Mouse (Mus musculus): ENCODE measurements at regions not wholly inside any gene's neighbourhood (a gene's known extent, or its start where the extent isn't known, plus 50 kb on each side); places are given as distances from the start of the nearest gene placed in this dataset.
"Not testable (repeated sequence)": the region's sequence is repeated elsewhere in the genome, so short reads cannot be mapped to it uniquely, and the experiment has no call there.

DNA sequence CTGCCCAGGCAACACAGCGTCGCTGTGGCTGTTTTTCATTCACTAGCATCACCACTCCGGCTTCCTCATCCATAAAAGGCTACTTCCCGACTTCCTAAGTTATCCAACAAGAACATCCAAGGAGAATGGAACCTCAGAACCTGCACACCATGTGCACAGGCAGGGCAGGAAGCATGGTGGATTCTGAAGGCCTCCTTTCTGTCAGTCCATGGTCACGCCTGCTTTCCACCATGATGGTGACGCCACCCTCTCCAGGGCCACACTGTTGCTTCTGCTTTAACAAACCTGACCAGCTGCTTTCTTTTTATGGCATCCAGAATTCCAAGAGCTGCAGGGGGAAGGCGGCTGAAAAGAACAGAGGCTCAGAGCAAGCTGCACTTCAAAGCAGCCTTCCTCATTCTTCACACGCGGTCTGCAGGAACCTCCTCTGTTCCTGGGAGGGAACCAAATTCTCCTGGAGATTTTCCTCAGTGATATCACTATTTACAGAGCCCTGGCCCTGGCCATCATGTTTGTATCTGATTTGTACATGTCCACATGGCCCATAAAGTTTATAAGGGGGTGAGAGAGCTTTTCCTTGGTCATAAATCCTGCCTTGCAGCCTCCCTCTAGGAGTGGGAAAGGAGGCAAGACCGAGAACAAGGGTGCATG, 164.8 kb upstream of the Npvf start:
- DNase-seq (ENCODE audit: low spot score in 2 of 2), result no peak

DNA sequence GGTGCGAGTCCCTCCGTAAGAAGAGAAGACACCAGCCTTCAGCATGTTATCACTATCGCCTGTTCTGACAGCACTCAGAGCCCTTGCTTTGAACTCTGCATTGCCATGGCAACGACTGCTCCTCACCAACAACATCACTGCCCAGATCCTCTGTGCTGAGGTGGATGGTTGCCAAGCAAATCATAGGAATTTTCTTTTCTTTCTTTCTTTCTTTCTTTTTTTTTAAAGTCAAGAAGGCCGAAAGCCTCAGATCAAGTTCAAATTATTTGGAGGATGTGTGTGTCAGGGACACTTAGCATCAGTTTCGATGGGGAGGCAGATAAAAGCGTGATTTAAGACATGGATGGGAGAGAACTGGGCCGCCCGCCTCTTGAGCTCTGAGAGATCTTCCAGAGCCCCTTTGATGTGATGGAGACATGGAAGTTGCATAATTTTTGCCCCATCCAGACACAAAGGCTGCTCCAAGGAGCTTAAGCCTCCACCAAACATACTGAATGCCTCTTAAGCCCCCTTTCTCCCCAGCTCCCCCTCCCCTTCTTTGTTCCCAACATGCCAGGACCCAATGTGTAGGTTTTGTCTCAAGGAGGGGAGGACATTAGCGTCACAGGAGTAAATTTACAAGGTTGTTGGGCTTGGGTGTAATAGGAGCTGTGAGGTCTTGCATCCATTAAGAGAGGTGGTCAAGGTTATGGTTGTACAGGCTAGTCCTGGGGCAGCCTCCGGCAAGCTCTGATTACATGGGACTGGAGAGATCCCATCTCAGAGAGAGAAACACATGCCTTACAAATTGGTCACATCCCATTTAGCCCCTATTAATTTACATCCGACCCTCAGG, 167.4 kb upstream of the Npvf start:
- no peak for DNase-seq (ENCODE audit: low spot score in 2 of 2)

DNA sequence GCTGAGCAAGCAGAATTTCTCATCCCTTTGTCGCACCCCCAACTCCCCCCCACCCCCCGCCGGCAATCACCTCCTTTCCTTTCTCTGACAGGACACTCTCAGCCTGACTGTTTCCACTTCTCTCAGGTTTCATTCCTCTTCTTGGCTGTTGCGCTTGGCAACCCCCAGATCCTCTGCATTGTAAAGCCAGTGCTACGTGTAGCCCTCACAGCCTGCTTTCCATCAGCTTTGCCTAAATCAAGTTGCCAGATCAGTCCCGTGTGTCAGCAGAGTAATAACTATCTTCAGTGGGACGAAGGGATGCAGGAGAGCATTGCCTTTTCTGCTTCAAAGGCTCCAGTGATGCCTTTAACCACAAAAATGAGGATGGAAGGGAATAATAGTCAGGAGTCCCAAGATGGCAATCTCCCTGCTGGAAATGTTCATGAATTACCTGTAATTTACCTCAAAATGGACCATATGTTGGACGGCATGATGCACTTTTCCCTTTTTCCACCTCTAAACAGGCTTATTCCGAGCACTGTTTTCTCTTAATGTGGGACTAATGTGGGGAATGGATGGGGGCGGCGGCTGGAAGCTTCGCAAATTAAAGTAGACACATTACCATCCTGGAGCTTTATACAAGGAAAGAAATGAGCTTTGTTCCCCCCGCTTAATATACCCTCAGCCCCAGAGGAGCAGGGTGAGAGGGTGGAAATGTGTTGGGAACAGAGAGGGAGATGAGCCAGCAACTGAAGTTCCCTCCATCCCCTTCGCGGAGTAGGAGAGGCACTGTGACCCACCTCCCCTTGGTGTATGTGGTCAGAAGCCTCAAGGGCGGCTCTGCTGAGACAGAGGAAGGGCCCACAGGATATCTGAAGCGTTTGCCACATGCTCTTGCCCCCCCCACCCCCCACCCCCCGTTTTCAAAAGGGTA, 168.3 kb upstream of the Npvf start:
- DNase-seq (ENCODE audit: low spot score in 2 of 2), result no peak

DNA sequence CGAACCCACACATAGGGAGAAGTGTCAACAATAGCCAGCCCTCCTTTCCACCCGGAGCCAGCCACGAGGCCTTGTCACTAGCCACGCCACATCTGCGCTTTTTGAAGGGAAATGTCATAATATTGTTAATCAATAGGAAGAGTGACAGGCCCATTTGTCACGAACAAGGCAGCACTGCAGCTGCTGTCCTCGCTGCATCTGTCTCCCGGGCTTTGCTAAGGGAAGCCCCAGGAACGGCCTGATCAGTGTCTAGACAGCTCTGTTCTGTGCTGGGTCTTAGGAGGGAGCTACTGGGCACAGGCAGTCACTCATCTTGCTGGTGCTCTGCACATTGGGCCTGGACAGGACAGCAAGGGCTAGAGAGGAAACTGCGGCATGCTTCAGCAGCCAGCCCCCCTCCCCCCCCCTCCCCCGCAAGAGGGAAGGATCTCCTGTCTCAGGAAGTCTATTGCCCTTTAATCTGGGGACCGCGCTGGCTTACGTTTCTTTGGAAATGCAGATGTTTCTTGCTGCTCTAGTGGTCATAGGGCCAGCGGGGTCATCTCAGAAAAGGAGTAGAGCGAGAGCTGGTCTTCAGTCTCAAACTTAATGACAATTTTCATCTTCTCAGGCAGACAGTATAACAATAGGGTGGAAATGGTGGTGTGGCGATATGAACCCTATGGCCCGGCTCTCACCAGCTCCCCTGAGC, 169.1 kb upstream of the Npvf start:
- no peak for DNase-seq (ENCODE audit: low spot score in 2 of 2)

DNA sequence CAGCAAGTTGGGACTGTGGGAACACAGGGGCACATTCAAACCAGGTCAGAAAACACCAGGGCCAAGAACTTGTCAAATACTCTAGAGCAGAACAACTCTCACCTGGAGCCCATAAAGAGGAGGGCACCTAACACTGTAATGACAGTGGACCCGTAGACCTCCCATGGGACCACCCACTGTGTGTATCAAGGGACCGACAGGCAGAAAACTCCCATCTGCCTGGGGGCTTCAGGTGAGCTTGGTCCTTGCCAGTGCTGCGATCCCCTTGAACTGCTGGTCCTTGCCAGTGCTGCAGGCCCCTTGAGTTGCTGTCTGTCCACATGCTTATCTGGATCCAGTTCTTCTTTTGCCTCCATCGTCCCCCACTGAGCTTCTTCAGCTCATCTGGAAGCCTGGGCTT, 170.2 kb upstream of the Npvf start:
- no peak for DNase-seq (ENCODE audit: low spot score in 2 of 2)

DNA sequence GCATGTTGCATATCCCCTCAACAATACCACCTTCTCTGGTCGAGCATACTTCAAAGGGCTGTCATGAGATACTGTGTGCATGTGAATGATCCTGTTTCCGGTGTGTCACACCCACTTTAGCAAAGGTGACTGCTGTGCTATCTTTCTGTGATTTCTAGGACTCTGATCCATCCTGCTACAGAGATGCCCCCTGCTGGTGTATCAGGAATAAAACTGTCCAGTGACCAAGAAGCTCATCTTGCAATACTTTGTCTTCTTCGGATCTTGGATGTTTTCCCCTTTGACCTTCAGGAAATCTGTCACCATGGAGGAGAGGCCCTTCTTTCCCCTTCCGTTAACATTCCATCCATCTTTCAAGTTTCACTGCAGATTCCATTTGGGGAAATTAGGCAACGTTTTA, 177.5 kb upstream of the Npvf start:
- no peak for DNase-seq (ENCODE audit: low spot score in 2 of 2)

DNA sequence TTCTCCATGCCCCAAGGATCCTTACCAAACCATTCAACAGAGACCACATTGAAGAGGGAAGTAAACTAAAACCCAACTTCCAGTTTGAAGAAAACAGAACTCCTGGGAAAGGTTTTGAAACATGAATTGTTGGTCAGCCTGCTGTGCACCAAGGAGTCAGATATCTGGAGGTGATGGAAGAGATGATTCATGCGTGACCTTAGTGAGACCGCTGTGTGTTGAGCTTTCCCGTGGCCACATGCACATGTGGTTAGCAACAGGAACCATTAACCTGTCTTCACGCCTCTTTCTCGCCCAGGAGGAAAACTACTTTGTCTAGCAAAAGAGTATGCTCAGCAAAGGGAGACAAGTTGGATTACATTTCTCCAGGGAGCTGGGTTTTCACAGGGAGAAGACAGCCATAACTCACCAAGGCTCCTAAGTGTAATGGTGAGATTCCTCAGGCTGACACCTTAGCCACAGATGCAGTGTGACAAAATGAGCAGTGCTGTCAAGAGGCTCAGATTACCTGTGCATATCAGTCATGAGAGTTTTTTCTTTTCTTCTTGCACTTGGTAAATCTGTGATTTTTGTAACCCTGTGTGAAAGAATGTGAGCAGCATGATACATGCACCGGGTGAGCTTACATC, 181.9 kb upstream of the Npvf start:
- DNase-seq (ENCODE audit: low spot score in 2 of 2), result no peak

DNA sequence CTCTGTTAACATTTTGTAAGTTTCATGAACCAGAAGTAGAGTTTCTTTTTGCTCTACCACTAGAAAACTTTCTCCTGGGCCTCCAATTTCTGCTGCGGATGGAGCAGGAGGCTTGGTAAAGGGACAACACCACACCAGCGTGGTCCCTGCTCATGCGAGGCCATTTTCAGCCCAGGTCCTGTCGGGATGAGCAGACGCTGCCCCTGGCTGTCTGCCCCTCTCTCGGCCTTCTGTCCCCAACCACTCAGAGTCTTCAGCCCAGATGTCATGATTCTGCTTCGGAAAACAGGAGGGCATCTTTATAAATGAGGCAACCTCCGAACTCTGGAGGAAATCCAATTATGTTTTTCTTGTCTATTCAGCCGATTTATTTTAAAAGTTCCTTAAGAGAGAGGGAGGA, 186.6 kb upstream of the Npvf start:
- no peak for DNase-seq (ENCODE audit: low spot score in 2 of 2)

DNA sequence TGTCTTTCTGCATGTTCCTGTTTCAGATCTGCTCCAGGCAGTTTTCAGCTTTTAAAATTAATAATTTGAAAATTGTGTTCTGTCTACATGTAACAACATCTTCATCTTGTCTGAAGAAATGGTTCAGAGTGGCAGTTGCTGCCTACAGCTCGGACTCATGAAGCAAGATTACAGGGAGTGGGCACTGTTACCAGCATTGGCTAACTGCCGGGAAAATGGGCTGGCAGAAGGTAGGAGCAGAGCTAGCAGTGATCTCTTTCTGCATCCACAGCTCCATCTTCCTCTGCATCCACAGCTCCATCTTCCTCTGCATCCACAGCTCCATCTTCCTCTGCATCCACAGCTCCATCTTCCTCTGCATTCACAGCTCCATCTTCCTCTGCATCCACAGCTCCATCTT, 191.0 kb upstream of the Npvf start:
- not testable (repeated sequence) for DNase-seq (ENCODE audit: low spot score in 2 of 2)

DNA sequence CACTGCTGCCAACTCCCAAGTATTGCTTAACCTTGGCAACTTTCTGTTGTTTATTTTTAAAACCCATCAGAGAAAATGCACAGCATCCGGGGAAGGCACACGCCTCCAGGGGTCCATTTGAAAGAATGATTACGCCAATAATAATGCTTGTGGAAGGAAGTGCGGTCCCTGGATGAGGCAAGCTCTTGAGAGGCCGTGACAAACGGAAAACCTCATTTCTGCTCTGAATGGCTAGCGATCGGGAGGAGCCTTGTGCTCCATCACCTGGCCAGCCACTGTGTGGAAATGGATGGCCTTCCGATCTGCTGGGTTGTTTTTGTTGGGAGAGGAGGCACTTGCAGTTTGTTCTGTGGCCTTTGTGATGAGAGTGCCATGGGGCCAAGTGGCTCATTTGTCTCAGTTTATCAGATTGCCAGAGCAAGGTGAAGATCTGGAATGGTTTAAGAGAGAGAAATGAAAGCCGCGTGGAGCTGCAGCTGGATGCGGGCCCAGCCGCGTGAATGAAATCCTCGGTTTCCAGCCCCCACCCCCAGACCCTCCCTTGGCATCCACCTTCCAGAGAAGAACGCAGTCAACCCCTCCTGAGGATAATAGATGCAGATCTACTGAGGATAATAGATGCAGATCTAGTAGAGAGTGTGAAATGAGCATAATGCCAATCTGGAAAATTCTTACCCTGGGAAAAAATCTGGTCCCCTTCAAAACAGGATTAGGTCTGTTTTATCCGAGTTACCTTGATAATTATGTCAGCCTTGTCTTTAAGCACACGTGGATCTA, 192.7 kb upstream of the Npvf start:
- DNase-seq (ENCODE audit: low spot score in 2 of 2), result no peak

DNA sequence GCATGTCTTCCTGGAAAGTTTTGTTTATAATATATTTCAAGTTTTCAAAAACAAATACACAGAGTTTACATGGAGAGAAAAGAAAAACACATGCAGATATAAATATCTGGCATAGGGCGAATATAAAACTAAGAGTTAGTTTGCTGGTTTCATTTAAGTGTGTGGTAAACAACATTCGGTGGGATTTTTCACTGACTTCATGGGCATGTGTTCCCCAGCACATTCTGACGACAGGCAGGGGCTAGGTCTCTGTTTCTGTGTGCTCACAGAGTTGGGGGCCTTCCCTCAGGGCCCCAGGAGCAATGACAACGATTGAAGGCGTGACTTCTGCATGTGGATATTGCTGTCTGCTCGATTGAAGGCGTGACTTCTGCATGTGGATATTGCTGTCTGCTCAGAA, 193.3 kb upstream of the Npvf start:
- DNase-seq (ENCODE audit: low spot score in 2 of 2), result no peak

DNA sequence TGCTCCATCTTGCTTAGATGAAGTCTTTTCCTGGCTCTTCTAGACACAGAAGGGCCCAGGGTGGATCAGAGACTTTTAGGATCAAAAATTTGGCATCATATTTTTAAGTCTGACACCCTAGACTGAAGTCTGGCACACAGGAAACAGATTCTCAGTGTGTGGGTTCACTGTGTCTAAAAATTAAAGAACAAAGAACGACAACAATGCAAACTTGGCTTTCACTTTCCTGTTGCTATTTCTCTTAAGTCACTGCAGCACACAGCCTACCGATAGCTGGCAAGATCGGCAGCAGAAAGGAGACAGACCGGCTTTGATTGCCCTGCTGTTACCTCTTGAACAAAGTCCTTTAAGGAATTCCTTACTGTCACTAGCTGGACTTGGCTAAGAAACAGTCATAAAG, 204.9 kb upstream of the Npvf start:
- no peak for DNase-seq (ENCODE audit: low spot score in 2 of 2)

DNA sequence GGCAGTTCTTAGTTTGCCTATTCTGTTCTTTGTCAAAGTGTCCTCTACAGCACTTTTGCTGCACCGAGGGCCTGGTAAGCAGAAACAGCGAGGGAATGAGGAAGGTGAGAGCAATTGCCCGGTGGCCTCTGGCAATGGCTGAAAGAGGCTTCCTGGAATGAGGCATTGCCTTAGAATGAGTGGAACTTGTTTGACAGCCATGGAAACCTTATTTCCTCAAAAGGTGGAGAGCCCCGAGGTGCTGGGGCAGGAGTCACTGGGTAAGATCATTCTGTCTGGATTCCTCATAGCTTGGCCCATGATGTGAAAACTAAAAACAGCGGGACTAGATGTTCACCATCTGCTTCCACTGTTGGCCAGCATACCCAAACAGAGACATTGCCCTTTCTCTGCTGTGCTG, 223.8 kb upstream of the Npvf start:
- no peak for DNase-seq (ENCODE audit: low spot score in 2 of 2)

DNA sequence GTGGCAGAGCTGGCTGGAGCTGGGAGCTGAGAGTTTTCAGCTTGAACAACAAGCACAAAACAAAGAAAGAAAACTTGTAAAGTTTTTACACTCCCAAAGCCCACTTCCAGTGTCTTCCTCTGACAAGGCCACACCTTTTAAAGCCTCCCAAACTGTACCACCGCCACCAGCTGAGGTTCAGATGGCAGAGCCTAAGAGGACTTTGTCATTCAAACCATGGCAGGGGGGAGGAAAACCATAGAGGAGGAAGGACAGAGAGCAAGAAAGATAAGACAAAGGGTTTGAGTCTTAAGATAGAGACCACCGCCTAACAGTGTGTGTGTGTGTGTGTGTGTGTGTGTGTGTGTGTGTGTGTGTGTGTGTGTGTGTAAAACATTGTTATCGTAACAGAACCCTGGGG, 228.1 kb upstream of the Npvf start:
- DNase-seq (ENCODE audit: low spot score in 2 of 2), result no peak

DNA sequence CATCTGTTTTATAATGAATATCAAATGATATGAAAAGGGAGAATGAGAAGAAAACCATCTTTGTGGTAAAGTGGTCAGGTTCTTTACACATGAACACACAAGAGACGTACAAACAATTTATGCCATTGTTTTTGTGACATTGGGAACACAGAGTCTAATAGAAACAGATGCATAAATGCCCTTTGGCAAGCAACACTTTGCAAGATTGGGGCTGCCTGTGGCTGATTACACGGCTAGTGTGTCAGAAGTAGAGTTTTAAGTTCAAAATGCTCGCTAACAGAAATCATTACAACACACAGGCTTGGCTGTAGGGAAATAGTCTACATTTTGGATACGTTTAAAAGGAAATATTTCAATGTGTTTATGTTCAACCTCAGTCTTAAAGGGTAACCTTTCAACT, 228.5 kb upstream of the Npvf start:
- DNase-seq (ENCODE audit: low spot score in 2 of 2), result no peak

DNA sequence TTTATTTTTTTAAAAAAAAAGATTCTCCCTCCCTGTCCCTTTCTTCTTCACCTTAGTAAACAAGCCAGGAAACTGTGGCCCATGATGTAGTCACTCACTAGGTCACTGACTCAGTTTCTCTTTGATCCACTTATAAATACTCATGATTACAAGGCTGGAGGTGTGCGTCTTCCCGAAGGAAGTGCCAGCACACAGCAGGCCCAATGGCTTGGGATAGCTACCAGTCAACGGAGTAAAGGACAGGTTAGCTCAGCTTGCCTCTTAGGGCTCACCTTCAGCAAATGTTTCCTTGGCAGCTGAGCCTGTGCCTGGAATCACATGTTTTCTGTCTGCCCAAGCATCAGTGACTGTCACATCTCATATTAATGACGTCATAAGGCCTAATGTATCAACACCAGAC, 230.8 kb upstream of the Npvf start:
- DNase-seq (ENCODE audit: low spot score in 2 of 2), result no peak

DNA sequence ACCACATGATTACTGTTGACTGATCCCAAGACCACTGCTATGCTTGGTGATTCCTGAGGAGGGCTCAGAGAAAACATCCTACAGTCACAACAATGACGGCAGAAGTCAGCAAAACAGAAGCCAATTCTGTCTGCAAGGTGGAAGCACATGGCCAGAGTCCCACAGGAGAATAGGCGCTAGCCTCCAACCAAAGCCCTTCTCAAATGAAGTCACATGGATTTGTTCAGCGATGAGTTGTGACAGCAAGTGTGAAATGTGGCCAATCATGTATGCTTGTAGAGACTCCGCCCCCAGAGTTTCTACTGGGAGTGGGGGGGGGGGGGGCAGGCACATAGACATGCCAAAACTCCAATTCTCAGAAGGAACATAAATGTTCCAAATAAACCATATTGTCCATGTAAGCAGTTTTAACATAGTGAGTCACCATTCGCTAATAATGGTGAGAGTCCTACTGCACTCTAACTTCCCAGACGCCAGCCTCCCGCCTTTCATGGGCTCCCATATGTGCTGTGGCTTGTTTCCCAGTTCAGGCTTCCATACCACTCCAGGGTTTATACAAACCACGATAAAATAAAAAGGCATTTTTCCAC, 231.6 kb upstream of the Npvf start:
- DNase-seq (ENCODE audit: low spot score in 2 of 2), result no peak

DNA sequence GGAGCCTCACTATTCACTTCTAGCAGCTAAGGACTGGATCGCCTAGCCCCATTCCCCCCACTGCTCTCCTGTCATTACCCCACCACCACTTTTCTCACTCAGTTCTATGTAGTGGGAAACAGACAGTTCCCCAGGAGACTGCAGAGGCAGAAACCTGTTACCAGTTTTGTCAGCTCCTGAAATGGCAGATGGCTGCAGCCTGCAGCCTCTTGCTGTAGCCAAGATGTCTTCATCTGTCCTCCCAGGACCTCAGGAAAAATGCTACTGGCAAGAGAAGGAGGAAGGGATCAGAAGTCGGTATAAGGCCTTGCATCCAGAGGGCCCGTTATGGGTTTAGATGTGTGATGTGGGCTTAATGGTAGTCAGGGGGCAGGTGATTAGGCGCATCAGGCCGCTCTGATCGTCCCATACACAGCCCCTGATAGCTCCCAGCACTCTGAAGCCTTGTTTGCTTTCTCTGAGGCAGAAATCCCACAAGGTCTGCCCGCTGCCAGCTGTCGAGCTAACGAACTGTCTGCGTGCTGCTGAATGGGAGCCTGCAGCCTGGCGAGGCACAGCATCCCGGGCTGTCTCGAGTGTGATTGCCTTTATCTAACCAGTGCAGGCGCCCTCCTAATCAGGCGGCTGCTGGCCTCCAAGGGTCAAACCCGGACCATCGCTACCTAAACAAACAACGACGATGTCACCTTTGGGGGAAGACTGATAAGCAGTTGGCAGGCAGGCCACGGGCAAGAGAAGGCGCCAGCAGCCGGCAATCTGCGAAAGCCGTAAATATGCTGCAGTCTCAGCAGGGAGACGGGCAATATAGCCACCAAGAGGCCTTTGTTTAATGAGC, 236.3 kb upstream of the Npvf start:
- DNase-seq (ENCODE audit: low spot score in 2 of 2), result no peak

DNA sequence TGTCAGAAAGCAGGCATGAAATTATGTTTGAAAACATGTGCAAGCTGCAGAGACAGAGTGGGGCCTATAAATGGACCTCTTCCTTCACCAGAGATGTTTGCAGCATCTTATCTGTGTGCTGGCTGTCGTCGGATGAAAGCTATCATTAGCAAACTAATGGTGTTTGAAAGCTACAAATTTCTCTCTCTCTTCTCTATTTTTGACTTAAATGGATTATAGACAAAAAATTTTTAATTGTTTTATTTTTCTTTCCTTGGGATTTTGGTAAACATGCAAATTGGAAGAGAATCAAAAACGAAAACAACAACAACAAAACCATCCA, 236.9 kb upstream of the Npvf start:
- no peak for DNase-seq (ENCODE audit: low spot score in 2 of 2)

All from adrenal gland, postnatal 4 days (tissue).